Mouse (Mus musculus): Measurements from ENCODE around the gene Cryba1. TPM values are rescaled to one million over a fixed set of nuclear protein-coding genes. Genes with fewer than 3 reads are reported as not detected.
A peak's percentile ranks its signal among the peaks of the same experiment; 100 is the strongest.

Gene Cryba1
- polyA plus RNA-seq, 1 experiment from 2014 or later: not detected

DNA sequence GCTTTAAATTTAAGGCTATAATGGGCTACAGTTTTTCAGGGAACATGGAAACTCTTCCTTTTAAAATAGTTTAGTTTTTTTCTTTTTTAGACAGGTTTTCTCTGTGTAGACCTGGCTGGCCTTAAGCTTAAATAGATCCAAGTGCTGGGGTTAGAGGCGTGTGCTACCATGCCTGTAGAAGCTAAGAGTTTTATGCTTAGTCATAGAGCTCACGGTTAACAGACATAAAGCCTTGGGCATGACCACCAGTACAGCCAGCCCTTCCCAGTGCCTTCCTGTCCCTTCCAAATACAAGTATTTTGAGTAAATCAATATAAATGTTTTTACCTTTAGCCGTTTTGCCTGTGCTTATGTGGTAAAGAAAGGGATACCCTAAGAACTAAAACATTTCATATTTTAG is 19.2 kb downstream of the Cryba1 start:
- no peaks in the 10 kb centered on the region for H3K27me3 ChIP-seq
- no peak overlapping the region for H3K9ac ChIP-seq
- no peak overlapping the region for H3K27ac ChIP-seq
- H3K4me2 ChIP-seq (replicated peaks): no peak overlapping the region
- no peak overlapping the region for H3K4me3 ChIP-seq
- peaks cover 60% of the 10 kb centered on the region for H3K36me3 ChIP-seq
- no peaks in the 10 kb centered on the region for H3K9me3 ChIP-seq
- no peaks in the 10 kb centered on the region for H3K4me1 ChIP-seq
- no peak for ATAC-seq (ENCODE audit: low FRiP score, low read depth)
- WGBS: 91% methylated on average over 3 of the region's 3 CpGs

GRCm38 (mm10) chr11:77697232-77697631 is 27.9 kb downstream of the Cryba1 start:
- WGBS: 69% methylated on average over 2 of the region's 2 CpGs
- no peak for ATAC-seq (ENCODE audit: low FRiP score, low read depth)

GRCm38 (mm10) chr11:77693026-77693425 is 32.1 kb downstream of the Cryba1 start:
- Histone ChIP-seq H3K27me3 (no peaks in the 10 kb centered on the region), H3K4me1 (peaks cover 9% of the 10 kb centered on the region), H3K4me2 (replicated peaks) (no peak overlapping the region), H3K36me3 (peaks cover 63% of the 10 kb centered on the region), H3K4me3 (no peak overlapping the region), H3K27ac (no peak overlapping the region), H3K9me3 (no peaks in the 10 kb centered on the region), H3K9ac (no peak overlapping the region)
- no peak for ATAC-seq (ENCODE audit: low FRiP score, low read depth)
- WGBS: 98% methylated on average over 3 of the region's 3 CpGs

More at GRCm38 (mm10) chr11:77697232-77697631, 27.9 kb downstream of the Cryba1 start:
- no peak overlapping the region for H3K4me3 ChIP-seq
- H3K36me3 ChIP-seq: peaks cover 77% of the 10 kb centered on the region
- no peaks in the 10 kb centered on the region for H3K9me3 ChIP-seq
- no peaks in the 10 kb centered on the region for H3K27me3 ChIP-seq
- H3K9ac ChIP-seq: no peak overlapping the region
- H3K4me2 ChIP-seq (replicated peaks): no peak overlapping the region
- H3K27ac ChIP-seq: no peak overlapping the region
- H3K4me1 ChIP-seq: 0 out of 2 replicates have a peak, but pooled peaks cover 3% of the 10 kb centered on the region

DNA sequence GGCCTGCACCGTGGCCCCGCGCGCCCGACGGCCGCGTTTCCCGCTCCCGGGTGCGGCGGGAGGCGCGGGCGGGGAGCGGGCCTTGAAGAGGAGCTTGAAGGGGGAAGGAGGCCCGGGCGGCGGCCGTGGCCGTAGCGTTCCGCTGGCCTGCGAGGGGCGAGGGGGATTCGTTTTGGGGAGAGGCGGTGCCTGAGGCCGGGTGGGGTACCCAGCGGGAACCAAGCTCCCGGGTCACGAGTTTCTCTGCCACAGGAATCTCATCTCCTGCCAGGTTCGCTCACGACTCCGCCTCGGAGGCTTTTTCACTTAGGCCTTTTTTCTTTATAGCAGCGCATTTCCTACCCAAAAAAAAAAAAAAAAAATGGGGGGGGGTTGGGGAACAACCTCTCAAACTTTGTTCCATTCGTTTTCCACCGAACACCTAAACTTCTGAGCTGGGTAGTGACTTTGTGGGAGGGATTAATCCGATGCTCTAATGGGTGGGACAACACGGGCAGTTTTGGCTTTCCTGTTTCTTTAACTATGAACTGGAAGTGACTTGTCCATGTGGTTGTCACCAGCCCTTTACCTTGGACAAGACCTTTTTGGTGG is 37.4 kb downstream of the Cryba1 start:
- no peak for ATAC-seq (ENCODE audit: low FRiP score, low read depth)
- peaks cover 7% of the 10 kb centered on the region for H3K4me1 ChIP-seq
- 0% methylated on average over 24 of the region's 40 CpGs for WGBS

DNA sequence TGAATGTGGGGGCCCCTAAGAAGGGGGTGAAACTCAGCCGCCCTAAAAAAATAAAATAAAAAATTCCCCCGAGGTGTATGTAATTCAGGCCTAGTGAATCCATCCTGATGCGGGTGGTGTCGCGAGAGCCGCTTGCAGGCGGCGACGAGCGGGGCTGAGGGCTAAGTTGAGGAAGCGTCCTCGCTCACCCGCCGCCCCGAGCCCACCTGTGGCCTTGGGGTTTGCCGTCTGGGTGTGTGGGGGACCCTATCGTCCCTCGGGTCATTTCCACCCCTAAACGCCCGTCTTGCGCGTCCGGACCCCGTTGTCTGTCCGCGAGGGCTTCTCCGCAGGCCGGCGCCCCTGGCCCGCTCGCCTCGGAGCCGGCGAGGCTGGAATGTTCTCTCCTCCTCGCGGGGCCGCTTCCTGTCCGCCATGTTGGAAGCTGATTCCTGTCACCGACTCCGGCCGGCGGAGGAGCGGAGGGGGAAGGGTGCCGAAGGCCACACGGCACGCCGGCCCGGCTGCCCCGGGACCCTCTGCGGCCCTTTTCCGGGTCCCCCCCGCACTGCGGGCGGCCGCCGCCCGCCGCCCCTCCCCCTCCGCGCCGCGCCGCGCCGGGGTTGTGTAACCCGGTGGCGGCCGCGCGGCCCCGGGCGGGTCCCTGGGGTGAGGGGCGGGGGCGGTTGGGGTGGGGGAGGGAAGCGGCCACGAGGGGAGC is 38.1 kb downstream of the Cryba1 start:
- peak; percentile 16; the same call in 1 of the 2 replicates for ATAC-seq (ENCODE audit: low FRiP score, low read depth)

More for the DNA sequence above, 37.4 kb downstream of the Cryba1 start:
- H3K9me3 ChIP-seq: no peaks in the 10 kb centered on the region
- H3K36me3 ChIP-seq: peaks cover 21% of the 10 kb centered on the region
- peak overlapping the region; percentile 73 for H3K4me2 ChIP-seq (replicated peaks)
- H3K9ac ChIP-seq: peak overlapping the region; percentile 99
- H3K27ac ChIP-seq: peak overlapping the region; percentile 98
- H3K4me3 ChIP-seq: peak overlapping the region; percentile 100
- H3K27me3 ChIP-seq: no peaks in the 10 kb centered on the region

GRCm38 (mm10) chr11:77686346-77686840 is 38.7 kb downstream of the Cryba1 start:
- ATAC-seq (ENCODE audit: low FRiP score, low read depth): peak; percentile 38
- peak overlapping the region; percentile 98 for H3K27ac ChIP-seq
- peak overlapping the region; percentile 99 for H3K9ac ChIP-seq
- no peaks in the 10 kb centered on the region for H3K27me3 ChIP-seq
- WGBS: 0% methylated on average over 26 of the region's 30 CpGs
- H3K36me3 ChIP-seq: peaks cover 8% of the 10 kb centered on the region
- peak overlapping the region; percentile 100 for H3K4me3 ChIP-seq
- H3K4me1 ChIP-seq: peaks cover 6% of the 10 kb centered on the region
- no peaks in the 10 kb centered on the region for H3K9me3 ChIP-seq
- H3K4me2 ChIP-seq (replicated peaks): peak overlapping the region; percentile 73

More for the DNA sequence above, 38.1 kb downstream of the Cryba1 start:
- Histone ChIP-seq H3K9me3 (no peaks in the 10 kb centered on the region), H3K27me3 (no peaks in the 10 kb centered on the region), H3K4me3 (peak overlapping the region; percentile 100), H3K4me1 (peaks cover 6% of the 10 kb centered on the region), H3K27ac (peak overlapping the region; percentile 98), H3K4me2 (replicated peaks) (peak overlapping the region; percentile 73), H3K36me3 (peaks cover 14% of the 10 kb centered on the region), H3K9ac (peak overlapping the region; percentile 99)
- WGBS: under 1% methylated on average over 50 of the region's 76 CpGs

- Histone ChIP-seq H3K27me3 (no peaks in the 10 kb centered on the region), H3K9me3 (no peaks in the 10 kb centered on the region), H3K4me2 (replicated peaks) (peak within 1 kb of the TSS; percentile 73), H3K4me1 (peaks cover 6% of the 10 kb centered on the region), H3K9ac (peak within 1 kb of the TSS; percentile 99), H3K27ac (peak within 1 kb of the TSS; percentile 98), H3K36me3 (peaks cover 5% of the 10 kb centered on the region; the same call in 1 of the 2 replicates), H3K4me3 (peak within 1 kb of the TSS; percentile 100)
- WGBS: under 1% methylated on average over 38 of the region's 38 CpGs
- peak; percentile 97 for ATAC-seq (ENCODE audit: low FRiP score, low read depth)
Observed at GRCm38 (mm10) chr11:77685383-77686265, 39.5 kb downstream of the Cryba1 start, which contains the start of gene Nufip2. Nufip2 (plus strand) TSS chr11:77686155.

- Histone ChIP-seq H3K4me1 (peaks cover 6% of the 10 kb centered on the region), H3K27ac (no peak overlapping the region), H3K27me3 (no peaks in the 10 kb centered on the region), H3K36me3 (peaks cover 3% of the 10 kb centered on the region; the same call in 1 of the 2 replicates), H3K9me3 (no peaks in the 10 kb centered on the region), H3K4me3 (no peak overlapping the region), H3K9ac (no peak overlapping the region), H3K4me2 (replicated peaks) (no peak overlapping the region)
- ATAC-seq (ENCODE audit: low FRiP score, low read depth): no peak
- WGBS: 76% methylated on average over 2 of the region's 2 CpGs
Observed at GRCm38 (mm10) chr11:77684896-77685295, 40.2 kb downstream of the Cryba1 start.

DNA sequence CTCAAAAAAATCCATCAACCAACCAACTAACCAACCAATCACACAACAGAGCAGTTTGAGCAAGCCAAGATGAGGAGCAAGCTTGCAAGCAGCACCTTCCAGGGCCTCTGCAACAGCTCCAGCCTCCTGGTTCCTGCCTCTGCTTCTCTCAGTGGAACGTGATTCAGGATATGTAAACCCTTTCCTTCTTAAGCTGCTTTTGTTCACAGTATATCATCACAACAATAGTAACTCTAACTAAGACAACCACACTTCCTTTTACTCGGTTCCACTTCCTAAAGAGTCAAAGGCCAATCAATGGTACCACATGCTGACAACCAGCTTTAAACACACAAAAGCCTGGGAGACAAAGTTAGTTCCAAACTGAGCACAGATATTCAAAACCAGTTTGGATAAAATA is 45.1 kb downstream of the Cryba1 start:
- H3K4me3 ChIP-seq: no peak overlapping the region

GRCm38 (mm10) chr11:77673428-77673991 is 51.6 kb downstream of the Cryba1 start:
- WGBS: 66% methylated on average over 4 of the region's 4 CpGs

More for the DNA sequence above, 45.1 kb downstream of the Cryba1 start:
- H3K9me3 ChIP-seq: no peaks in the 10 kb centered on the region
- no peaks in the 10 kb centered on the region for H3K4me1 ChIP-seq
- no peaks in the 10 kb centered on the region for H3K27me3 ChIP-seq
- H3K9ac ChIP-seq: no peak overlapping the region
- no peak overlapping the region for H3K4me2 ChIP-seq (replicated peaks)
- H3K27ac ChIP-seq: no peak overlapping the region
- no peak for ATAC-seq (ENCODE audit: low FRiP score, low read depth)
- H3K36me3 ChIP-seq: no peaks in the 10 kb centered on the region
- WGBS: 44% methylated on average over 2 of the region's 2 CpGs

DNA sequence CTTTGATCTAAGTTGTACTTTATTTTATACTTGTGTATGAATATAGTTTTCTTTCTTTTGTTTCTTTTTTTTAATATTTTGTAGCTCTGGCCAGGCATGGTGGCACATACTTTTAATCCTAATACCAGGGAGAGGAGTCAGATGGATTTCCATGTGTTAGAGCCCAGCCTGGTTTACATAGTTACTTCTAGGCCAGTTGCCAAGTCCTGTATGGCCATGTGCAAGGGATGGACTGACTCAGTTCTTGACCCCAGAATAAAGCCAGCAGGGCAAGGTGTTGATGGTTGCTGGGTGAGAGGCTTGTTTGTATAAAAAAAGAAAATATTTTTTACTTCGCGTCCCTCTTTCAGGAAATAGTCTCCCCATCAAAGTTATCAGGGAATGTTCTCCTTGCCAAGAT is 52.3 kb downstream of the Cryba1 start:
- WGBS: 96% methylated on average over 2 of the region's 2 CpGs
- H3K4me2 ChIP-seq (replicated peaks): no peak overlapping the region
- H3K9ac ChIP-seq: no peak overlapping the region
- no peaks in the 10 kb centered on the region for H3K27me3 ChIP-seq
- peaks cover 12% of the 10 kb centered on the region; the same call in 1 of the 2 replicates for H3K9me3 ChIP-seq
- no peaks in the 10 kb centered on the region for H3K4me1 ChIP-seq
- H3K4me3 ChIP-seq: no peak overlapping the region
- H3K27ac ChIP-seq: no peak overlapping the region
- no peak for ATAC-seq (ENCODE audit: low FRiP score, low read depth)
- no peaks in the 10 kb centered on the region for H3K36me3 ChIP-seq

More at GRCm38 (mm10) chr11:77673428-77673991, 51.6 kb downstream of the Cryba1 start:
- Histone ChIP-seq H3K9me3 (peaks cover 12% of the 10 kb centered on the region; the same call in 1 of the 2 replicates), H3K4me3 (no peak overlapping the region), H3K27ac (no peak overlapping the region), H3K9ac (no peak overlapping the region), H3K4me2 (replicated peaks) (no peak overlapping the region), H3K36me3 (no peaks in the 10 kb centered on the region), H3K4me1 (no peaks in the 10 kb centered on the region), H3K27me3 (no peaks in the 10 kb centered on the region)
- no peak for ATAC-seq (ENCODE audit: low FRiP score, low read depth)
